Mouse (Mus musculus): ENCODE data around the gene Stk11ip.

The Stk11ip gene

GRCm38 (mm10) chr1:75573715-75574114 is 52.4 kb downstream of the Stk11ip start:
- no peak for DNase-seq

GRCm38 (mm10) chr1:75574476-75575310 is 53.4 kb downstream of the Stk11ip start:
- DNase-seq: no peak

GRCm38 (mm10) chr1:75581936-75582624 is 60.8 kb downstream of the Stk11ip start:
- no peak for DNase-seq

GRCm38 (mm10) chr1:75582625-75582956 is 61.3 kb downstream of the Stk11ip start:
- DNase-seq: no peak

- no peak for DNase-seq
Observed at GRCm38 (mm10) chr1:75583034-75583433, 61.7 kb downstream of the Stk11ip start.

- DNase-seq: no peak
Observed at GRCm38 (mm10) chr1:75586791-75587190, 65.5 kb downstream of the Stk11ip start.
